Mouse (Mus musculus) kidney, embryonic 15.5 days (tissue): ENCODE results near the gene Fgfr2. TPM values are rescaled to one million over a fixed set of nuclear protein-coding genes. Genes with fewer than 3 reads are reported as not detected.

ENCODE experiments used
- ATAC-seq: fragments of 200-750 bp; cut with Nextera tagmentation; replicated peaks from 2 replicates; pipeline ENCODE4 v1.8.0; 2017; ENCODE audit warnings: moderate TSS enrichment; ENCODE audit not compliant: low FRiP score
- H3K27ac ChIP-seq: fragments of 300-500 bp; sonication (generic); 2 replicates; pipeline ENCODE4 v1.5.1; 2015; ENCODE audit warnings: mild to moderate bottlenecking, inconsistent platforms
- H3K27me3 ChIP-seq: fragments of 300-500 bp; sonication (generic); 2 replicates; pipeline ENCODE4 v1.6.1; 2015; ENCODE audit warnings: inconsistent platforms
- H3K36me3 ChIP-seq: fragments of 300-500 bp; sonication (generic); 2 replicates; pipeline ENCODE4 v1.6.1; 2015; ENCODE audit warnings: inconsistent platforms
- H3K4me1 ChIP-seq: fragments of 300-500 bp; sonication (generic); 2 replicates; pipeline ENCODE4 v1.6.1; 2015; ENCODE audit warnings: inconsistent platforms
- H3K4me2 ChIP-seq: fragments of 300-500 bp; sonication (generic); 2 replicates; pipeline ENCODE4 v1.6.1; 2015; ENCODE audit warnings: moderate library complexity, mild to moderate bottlenecking, inconsistent platforms
- H3K4me3 ChIP-seq: fragments of 300-500 bp; sonication (generic); replicated peaks from 2 replicates; pipeline ENCODE4 v1.5.1; 2015; ENCODE audit warnings: mild to moderate bottlenecking, inconsistent platforms
- H3K9ac ChIP-seq: fragments of 300-500 bp; sonication (generic); 2 replicates; pipeline ENCODE4 v1.6.1; 2015; ENCODE audit warnings: mild to moderate bottlenecking, inconsistent platforms
- H3K9me3 ChIP-seq: fragments of 300-500 bp; sonication (generic); replicated peaks from 2 replicates; pipeline ENCODE4 v1.6.1; 2016; ENCODE audit warnings: inconsistent platforms
- WGBS: fragments of 180-500 bp; shearing (Covaris S2); methylation state at CpG from one replicate; pipeline ENCODE4 v1.1.7; 2015; ENCODE audit warnings: mixed read lengths; 5-methylcytosine and 5-hydroxymethylcytosine counted together
- polyA plus RNA-seq: library from polyadenylated mRNA; unstranded; fragments of >200 nt; fragmentation: Nextera tagmentation; extraction: Ambion mirVana; gene quantifications from 2 replicates; pipeline ENCODE4 v1.2.1, GENCODE M21; 2015

The Fgfr2 gene
- polyA plus RNA-seq, 1 experiment from 2014 or later = 104 TPM

- H3K4me1 ChIP-seq = peaks cover 7% of the 10 kb centered on the region; the same call in 1 of the 2 replicates
- H3K4me2 ChIP-seq = no peak overlapping the region
- no peaks in the 10 kb centered on the region; the same call in 1 of the 2 replicates for H3K27me3 ChIP-seq
- WGBS = 71% methylated on average over 4 of the region's 4 CpGs
- no peaks in the 10 kb centered on the region for H3K36me3 ChIP-seq
- ATAC-seq = no peak
- no peak overlapping the region for H3K4me3 ChIP-seq
- no peak overlapping the region for H3K27ac ChIP-seq
- H3K9me3 ChIP-seq = no peaks in the 10 kb centered on the region
- H3K9ac ChIP-seq = no peak overlapping the region
Measured at GRCm38 (mm10) chr7:131605481-131605880, 1517.7 kb downstream of the Fgfr2 start.

DNA sequence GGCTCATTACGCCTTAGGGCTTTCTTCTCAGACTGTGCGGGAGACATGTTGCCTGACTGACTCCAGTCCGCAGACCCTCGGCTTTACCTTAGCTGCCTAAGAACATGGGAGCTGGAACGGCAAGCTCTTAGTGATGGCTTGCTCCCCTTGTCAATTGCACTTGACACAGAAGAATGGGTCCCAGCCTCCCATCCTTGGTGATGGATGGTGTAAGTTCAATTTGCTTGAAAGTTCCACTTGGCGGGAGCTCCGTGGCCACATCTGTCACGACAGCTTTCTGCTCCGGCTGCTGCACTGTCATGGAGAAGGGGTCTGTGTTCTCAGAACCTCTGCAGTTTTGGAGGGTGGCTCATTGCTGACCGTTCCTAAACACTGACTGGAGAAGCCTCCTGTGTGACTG is 1518.2 kb downstream of the Fgfr2 start:
- ATAC-seq = no peak
- Histone ChIP-seq H3K9ac (no peak overlapping the region), H3K4me2 (no peak overlapping the region), H3K36me3 (no peaks in the 10 kb centered on the region), H3K27ac (no peak overlapping the region), H3K9me3 (no peaks in the 10 kb centered on the region), H3K4me3 (no peak overlapping the region), H3K27me3 (no peaks in the 10 kb centered on the region; the same call in 1 of the 2 replicates), H3K4me1 (peaks cover 7% of the 10 kb centered on the region; the same call in 1 of the 2 replicates)
- WGBS = 78% methylated on average over 10 of the region's 10 CpGs

GRCm38 (mm10) chr7:131603186-131603585 is 1520.0 kb downstream of the Fgfr2 start:
- no peak overlapping the region for H3K4me3 ChIP-seq
- no peak overlapping the region for H3K27ac ChIP-seq
- ATAC-seq = no peak
- no peaks in the 10 kb centered on the region for H3K9me3 ChIP-seq
- H3K4me2 ChIP-seq = peak overlapping the region; percentile 5; the same call in 1 of the 2 replicates
- peaks cover 12% of the 10 kb centered on the region; the same call in 1 of the 2 replicates for H3K27me3 ChIP-seq
- no peak overlapping the region for H3K9ac ChIP-seq
- WGBS = 11% methylated on average over 11 of the region's 11 CpGs
- H3K4me1 ChIP-seq = peaks cover 12% of the 10 kb centered on the region; the same call in 1 of the 2 replicates
- H3K36me3 ChIP-seq = no peaks in the 10 kb centered on the region

GRCm38 (mm10) chr7:131602106-131602505 is 1521.0 kb downstream of the Fgfr2 start:
- 80% methylated on average over 7 of the region's 7 CpGs for WGBS
- H3K27me3 ChIP-seq = peaks cover 18% of the 10 kb centered on the region; the same call in 1 of the 2 replicates

DNA sequence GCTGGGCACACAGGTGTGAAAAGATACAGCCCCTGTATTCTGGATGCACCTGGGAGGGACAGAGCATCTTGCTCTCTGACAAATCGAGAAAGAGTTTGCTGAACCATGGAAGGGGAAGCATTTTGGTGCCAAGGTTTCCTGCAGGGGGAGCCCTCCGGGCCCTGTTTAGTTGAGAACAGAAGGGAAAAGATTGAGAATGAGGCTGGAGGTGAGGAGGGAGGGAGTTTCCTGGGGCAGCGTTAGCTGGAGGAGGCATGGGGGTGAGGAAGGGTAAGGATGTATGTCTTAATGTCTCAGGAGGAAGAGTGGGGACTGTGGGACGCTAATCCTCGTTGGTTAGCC is 1524.7 kb downstream of the Fgfr2 start:
- H3K4me2 ChIP-seq = no peak overlapping the region
- peaks cover 18% of the 10 kb centered on the region; the same call in 1 of the 2 replicates for H3K27me3 ChIP-seq
- no peak overlapping the region for H3K9ac ChIP-seq
- no peaks in the 10 kb centered on the region for H3K36me3 ChIP-seq
- H3K27ac ChIP-seq = no peak overlapping the region
- 12% methylated on average over 5 of the region's 5 CpGs for WGBS
- H3K4me3 ChIP-seq = no peak overlapping the region
- ATAC-seq = no peak
- H3K4me1 ChIP-seq = peaks cover 17% of the 10 kb centered on the region; the same call in 1 of the 2 replicates
- no peaks in the 10 kb centered on the region for H3K9me3 ChIP-seq

More at GRCm38 (mm10) chr7:131602106-131602505, 1521.0 kb downstream of the Fgfr2 start:
- H3K4me3 ChIP-seq = no peak overlapping the region
- no peaks in the 10 kb centered on the region for H3K36me3 ChIP-seq
- no peaks in the 10 kb centered on the region for H3K9me3 ChIP-seq
- H3K4me1 ChIP-seq = peaks cover 17% of the 10 kb centered on the region; the same call in 1 of the 2 replicates
- H3K4me2 ChIP-seq = no peak overlapping the region
- no peak overlapping the region for H3K27ac ChIP-seq
- no peak overlapping the region for H3K9ac ChIP-seq
- ATAC-seq = no peak

GRCm38 (mm10) chr7:131597779-131598482 is 1525.2 kb downstream of the Fgfr2 start:
- Histone ChIP-seq H3K4me3 (no peak overlapping the region), H3K27ac (no peak overlapping the region), H3K4me2 (no peak overlapping the region), H3K27me3 (peaks cover 18% of the 10 kb centered on the region; the same call in 1 of the 2 replicates), H3K9me3 (no peaks in the 10 kb centered on the region), H3K36me3 (no peaks in the 10 kb centered on the region), H3K4me1 (peaks cover 13% of the 10 kb centered on the region; the same call in 1 of the 2 replicates), H3K9ac (no peak overlapping the region)
- 12% methylated on average over 12 of the region's 12 CpGs for WGBS
- 0 out of 2 replicates have a peak, but pooled peaks have one; percentile 25 for ATAC-seq

GRCm38 (mm10) chr7:131585551-131585950 is 1537.6 kb downstream of the Fgfr2 start:
- H3K36me3 ChIP-seq = no peaks in the 10 kb centered on the region
- H3K4me3 ChIP-seq = no peak overlapping the region
- WGBS = 85% methylated on average over 5 of the region's 5 CpGs

DNA sequence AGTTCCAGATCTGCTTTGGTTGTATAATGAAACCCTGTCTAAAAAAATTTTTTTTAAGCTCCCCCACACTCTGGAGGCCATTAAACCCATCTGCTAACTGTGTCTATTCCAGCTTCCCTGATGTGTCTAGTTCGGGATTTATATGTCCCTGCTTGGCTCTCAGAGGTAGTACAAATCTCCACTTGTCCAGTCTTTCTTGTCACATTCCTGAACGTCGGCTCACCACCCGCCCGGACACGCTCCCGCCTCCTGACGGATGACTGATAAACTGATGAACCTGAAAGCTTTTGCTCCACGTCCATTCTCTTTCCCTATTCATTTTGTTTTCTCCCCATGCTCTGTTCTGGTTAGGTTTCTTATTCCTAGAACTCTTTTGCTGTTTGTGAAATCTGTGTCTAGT is 1541.0 kb downstream of the Fgfr2 start:
- H3K9me3 ChIP-seq = no peaks in the 10 kb centered on the region
- no peaks in the 10 kb centered on the region for H3K4me1 ChIP-seq
- 20% methylated on average over 9 of the region's 9 CpGs for WGBS
- H3K9ac ChIP-seq = no peak overlapping the region
- ATAC-seq = no peak
- no peaks in the 10 kb centered on the region for H3K27me3 ChIP-seq
- H3K4me3 ChIP-seq = no peak overlapping the region
- H3K27ac ChIP-seq = no peak overlapping the region
- no peak overlapping the region for H3K4me2 ChIP-seq
- no peaks in the 10 kb centered on the region for H3K36me3 ChIP-seq

More at GRCm38 (mm10) chr7:131585551-131585950, 1537.6 kb downstream of the Fgfr2 start:
- Histone ChIP-seq H3K4me1 (no peaks in the 10 kb centered on the region), H3K4me2 (no peak overlapping the region), H3K9me3 (no peaks in the 10 kb centered on the region), H3K9ac (no peak overlapping the region), H3K27me3 (no peaks in the 10 kb centered on the region), H3K27ac (no peak overlapping the region)
- no peak for ATAC-seq

DNA sequence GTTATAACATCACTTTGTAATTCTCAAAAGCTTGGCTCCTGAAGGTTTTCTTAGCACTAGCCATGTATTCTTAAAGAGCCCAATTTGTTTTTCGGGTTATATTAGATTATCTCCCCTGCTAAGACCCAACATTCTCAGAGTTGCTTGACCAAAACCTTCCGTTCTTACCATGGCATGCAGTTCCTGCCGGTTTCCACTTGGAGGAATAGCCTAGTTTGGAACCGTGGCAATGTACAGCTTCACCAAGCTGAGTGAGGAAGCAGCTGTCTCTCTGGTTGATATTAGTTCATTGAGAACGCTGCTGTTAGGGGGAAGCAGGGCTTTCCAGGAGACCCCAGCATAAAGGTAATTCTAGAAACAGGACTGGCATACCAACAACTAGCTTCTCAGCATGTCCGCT is 1547.9 kb downstream of the Fgfr2 start:
- Histone ChIP-seq H3K36me3 (peaks cover 41% of the 10 kb centered on the region), H3K4me3 (no peak overlapping the region), H3K9ac (no peak overlapping the region), H3K4me2 (no peak overlapping the region), H3K27me3 (no peaks in the 10 kb centered on the region), H3K9me3 (no peaks in the 10 kb centered on the region), H3K27ac (no peak overlapping the region), H3K4me1 (no peaks in the 10 kb centered on the region)
- WGBS = 80% methylated on average over 6 of the region's 6 CpGs
- ATAC-seq = no peak

DNA sequence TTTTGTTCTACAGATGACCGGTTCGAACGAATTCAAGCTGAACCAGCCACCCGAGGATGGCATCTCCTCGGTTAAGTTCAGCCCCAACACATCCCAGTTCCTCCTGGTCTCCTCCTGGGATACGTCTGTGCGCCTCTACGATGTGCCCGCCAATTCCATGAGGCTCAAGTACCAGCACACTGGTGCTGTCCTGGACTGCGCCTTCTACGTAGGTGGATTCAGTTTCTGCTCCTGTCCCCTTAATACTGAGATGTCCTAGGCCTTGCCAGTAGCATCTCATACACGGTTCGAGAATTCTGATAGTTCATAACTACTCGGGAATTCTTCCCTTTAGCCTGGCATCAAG is 1562.5 kb downstream of the Fgfr2 start:
- under 1% methylated on average over 14 of the region's 14 CpGs for WGBS
- Histone ChIP-seq H3K9ac (peak overlapping the region; percentile 89), H3K4me2 (peak overlapping the region; percentile 61), H3K36me3 (peaks cover 39% of the 10 kb centered on the region), H3K27ac (peak overlapping the region; percentile 93), H3K9me3 (no peaks in the 10 kb centered on the region), H3K4me3 (peak overlapping the region; percentile 87), H3K27me3 (peaks cover 40% of the 10 kb centered on the region), H3K4me1 (peaks cover 28% of the 10 kb centered on the region)
- peak; percentile 57 for ATAC-seq

DNA sequence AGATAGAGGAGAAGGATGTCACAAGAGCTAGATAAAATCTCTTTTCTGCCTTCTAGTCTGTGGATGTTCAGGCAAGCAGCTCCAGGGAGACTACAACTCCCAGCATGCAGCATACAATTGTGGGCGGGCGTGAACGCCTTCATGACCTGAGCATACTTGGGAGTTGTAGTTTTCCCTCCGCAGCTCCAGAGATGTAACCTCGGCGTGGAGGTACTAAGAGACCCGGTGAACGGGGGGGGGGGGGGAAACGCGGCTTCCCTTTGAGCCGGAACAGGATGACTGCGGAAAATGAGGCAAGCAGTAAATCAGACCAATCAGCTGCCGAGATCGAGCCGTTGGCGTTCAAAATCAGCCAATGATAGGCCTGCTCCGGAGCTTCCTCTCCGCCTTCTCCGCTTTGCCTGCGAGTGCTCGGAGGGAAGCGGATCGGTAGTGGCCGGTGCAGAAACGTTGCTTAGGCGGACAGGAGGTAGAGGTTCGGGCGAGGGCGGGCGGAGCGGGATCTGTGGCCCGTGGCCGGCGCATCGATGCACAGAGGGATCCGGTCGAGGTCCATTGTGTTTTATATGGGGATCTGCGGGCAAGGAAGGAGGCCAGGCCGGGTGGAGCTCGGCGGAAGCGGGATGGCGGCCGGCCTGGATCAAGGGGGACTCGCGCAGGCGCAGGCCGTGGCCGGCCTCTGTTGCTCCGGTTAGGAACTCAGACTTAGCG is 1563.0 kb downstream of the Fgfr2 start, which contains the start of gene Bub3:
Bub3 (plus strand) TSS at position 237 of the 711 bp plus-strand sequence.
- H3K9ac ChIP-seq = peak within 1 kb of the TSS; percentile 89
- peak; percentile 96 for ATAC-seq
- under 1% methylated on average over 47 of the region's 51 CpGs for WGBS
- H3K27me3 ChIP-seq = peaks cover 45% of the 10 kb centered on the region
- H3K4me1 ChIP-seq = peaks cover 33% of the 10 kb centered on the region
- peak within 1 kb of the TSS; percentile 93 for H3K27ac ChIP-seq
- no peaks in the 10 kb centered on the region for H3K9me3 ChIP-seq
- peak within 1 kb of the TSS; percentile 87 for H3K4me3 ChIP-seq
- H3K36me3 ChIP-seq = peaks cover 34% of the 10 kb centered on the region
- peak within 1 kb of the TSS; percentile 61 for H3K4me2 ChIP-seq

DNA sequence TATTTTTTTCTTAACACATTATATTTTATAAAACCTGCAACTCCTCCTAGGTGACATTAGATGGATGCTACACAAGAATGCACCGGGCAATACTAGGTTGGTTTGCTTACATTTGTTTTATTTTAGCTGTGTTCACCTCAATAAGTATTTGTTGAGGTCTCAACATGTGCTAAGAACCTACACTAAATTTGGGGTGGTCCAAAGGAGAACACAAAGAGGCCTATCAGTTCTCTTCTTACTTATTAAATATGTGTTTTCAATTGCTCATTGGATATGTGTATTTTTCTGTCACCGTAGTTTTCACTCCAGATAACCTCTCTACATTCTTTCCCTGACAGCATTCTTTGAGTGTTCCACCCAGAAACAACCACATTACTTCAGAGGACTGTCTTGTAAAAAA is 1565.4 kb downstream of the Fgfr2 start:
- H3K27me3 ChIP-seq = peaks cover 69% of the 10 kb centered on the region

More for the DNA sequence above, 1565.4 kb downstream of the Fgfr2 start:
- no peak for ATAC-seq
- H3K9me3 ChIP-seq = no peaks in the 10 kb centered on the region
- WGBS = 34% methylated on average over 2 of the region's 2 CpGs
- peaks cover 11% of the 10 kb centered on the region for H3K36me3 ChIP-seq
- peaks cover 47% of the 10 kb centered on the region for H3K4me1 ChIP-seq
- H3K9ac ChIP-seq = no peak overlapping the region
- H3K4me2 ChIP-seq = no peak overlapping the region
- H3K27ac ChIP-seq = no peak overlapping the region
- no peak overlapping the region for H3K4me3 ChIP-seq
